Mouse (Mus musculus) colon, adult 2 months (tissue): ENCODE results near the gene Nfya. TPM values are rescaled to one million over a fixed set of nuclear protein-coding genes. Genes with fewer than 3 reads are reported as not detected.

Source experiments
- polyA plus RNA-seq: library from polyadenylated mRNA; depleted of rRNA; stranded (reverse); fragments of >200 nt; gene quantifications from 2 replicates; pipeline ENCODE4 v1.2.3, GENCODE M21; 2012; rRNA removed

Nfya gene
- 51.0 and 57.7 TPM in 2 replicates for polyA plus RNA-seq

GRCm38 (mm10) chr17:48409380-48410298 lies at the start of gene Nfya, which contains the start of gene Oard1:
Gene Nfya (minus strand): TSS chr17:48409906.
Gene Oard1 (plus strand): TSS chr17:48410014.

GRCm38 (mm10) chr17:48454688-48455087 lies 45.0 kb upstream of the Nfya start, which contains the start of gene Unc5cl:
Gene Unc5cl (plus strand): TSS chr17:48454901.

GRCm38 (mm10) chr17:48451353-48451675 lies 41.6 kb upstream of the Nfya start, which contains the start of gene Tspo2:
Gene Tspo2 (minus strand): TSS chr17:48451522.

GRCm38 (mm10) chr17:48432158-48432980 lies 22.7 kb upstream of the Nfya start, which contains the start of gene Apobec2:
Gene Apobec2 (minus strand): TSS chr17:48432930.

GRCm38 (mm10) chr17:48359616-48360015 lies 50.1 kb downstream of the Nfya start, which contains the start of gene Treml1:
Gene Treml1 (plus strand): TSS chr17:48359916.

GRCm38 (mm10) chr17:48346231-48346630 lies 63.5 kb downstream of the Nfya start, which contains the start of gene Trem2:
Gene Trem2 (plus strand): TSS chr17:48346401.

Other genes with a start within 250 kb of the Nfya start
- 0.52 and 0.69 TPM in 2 replicates for gene A530064D06Rik, start 242.6 kb downstream of the Nfya start, polyA plus RNA-seq
- 0.05 and 0.07 TPM in 2 replicates for gene Trem1, start 177.1 kb downstream of the Nfya start, polyA plus RNA-seq
- not detected in 2 replicates for gene Trem3, start 162.1 kb downstream of the Nfya start, polyA plus RNA-seq
- 0.20 and 1.3 TPM in 2 replicates for gene Treml4, start 145.6 kb downstream of the Nfya start, polyA plus RNA-seq
- gene Treml2, start 110.4 kb downstream of the Nfya start, polyA plus RNA-seq = 1.2 and 1.5 TPM in 2 replicates
- gene B430306N03Rik, start 93.8 kb downstream of the Nfya start, polyA plus RNA-seq = 0.17 and 0.45 TPM in 2 replicates
- gene Trem2, start 63.5 kb downstream of the Nfya start, polyA plus RNA-seq = 5.6 and 6.1 TPM in 2 replicates
- 0.19 TPM in 1 of 2 replicates, not detected in the other for gene Treml1, start 50.0 kb downstream of the Nfya start, polyA plus RNA-seq
- gene Oard1, start 108 bp upstream of the Nfya start, polyA plus RNA-seq = 4.6 and 6.7 TPM in 2 replicates
- gene Apobec2, start 23.0 kb upstream of the Nfya start, polyA plus RNA-seq = 1.8 and 2.2 TPM in 2 replicates
- gene Tspo2, start 41.6 kb upstream of the Nfya start, polyA plus RNA-seq = 3.6 and 4.8 TPM in 2 replicates
- 13.5 and 15.4 TPM in 2 replicates for gene Unc5cl, start 45.0 kb upstream of the Nfya start, polyA plus RNA-seq